In the genomic region with DNA sequence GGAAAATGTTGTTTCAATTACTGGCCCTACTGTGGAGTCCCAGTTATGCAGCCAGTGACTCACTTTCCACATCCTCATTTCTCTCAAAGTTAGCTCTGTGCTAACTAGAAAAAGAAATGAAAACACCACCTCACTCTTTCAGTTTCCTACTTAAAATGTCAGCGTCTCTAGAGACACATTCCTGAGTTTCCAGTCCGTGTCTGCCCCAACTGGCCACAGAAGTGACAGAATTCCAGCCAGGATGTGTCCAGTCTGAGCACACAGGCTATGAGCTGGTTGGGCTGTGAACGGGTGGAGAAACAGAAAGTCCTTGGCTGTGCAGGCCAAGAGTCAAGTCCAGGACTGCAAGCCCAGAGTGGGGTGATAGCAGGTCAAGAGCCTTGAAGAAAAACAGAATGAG, we compare ENCODE assay signal across 10 mouse cellular contexts. TPM values are rescaled to one million over a fixed set of nuclear protein-coding genes. Genes with fewer than 3 reads are reported as not detected.
DNase-seq lines count a peak whose midpoint lies in the region; ATAC-seq and TF ChIP-seq lines count a peak whose summit lies in the region.
"Had no signal": no experiment of that assay in that cellular context is flagged by ENCODE, and none has a peak within 500 bp of the region (broad histone marks: within the 10 kb centered on the region; RNA-seq: fewer than 3 reads in every experiment).

No protein-coding gene starts in this region.

- TF ChIP-seq POLR2A in bone marrow macrophage, adult 2 months (IDR thresholded peaks at IDR 0.05; ENCODE audit: borderline replicate concordance, low read depth, low read length): no peak

- no peaks in the 10 kb centered on the region for H3K9me3 ChIP-seq in limb, embryonic 13.5 days
- no peaks in the 10 kb centered on the region for H3K9me3 ChIP-seq in limb, embryonic 10.5 days (replicated peaks)
- H3K9me3 ChIP-seq in heart, embryonic 14.5 days (ENCODE audit: control insufficient read depth, low read length): no peaks in the 10 kb centered on the region
- H3K9me3 ChIP-seq in forebrain, embryonic 15.5 days: no peaks in the 10 kb centered on the region
- H3K9me3 ChIP-seq in midbrain, embryonic 10.5 days (replicated peaks): no peaks in the 10 kb centered on the region

- no peak overlapping the region for H3K4me2 ChIP-seq in limb, embryonic 13.5 days (replicated peaks)
- no peak overlapping the region for H3K4me2 ChIP-seq in heart, embryonic 14.5 days (ENCODE audit: low read length)
- H3K4me2 ChIP-seq in forebrain, embryonic 15.5 days (replicated peaks): no peak overlapping the region

- no peak overlapping the region for H3K4me3 ChIP-seq in limb, embryonic 13.5 days
- H3K4me3 ChIP-seq in limb, embryonic 10.5 days: no peak overlapping the region
- H3K4me3 ChIP-seq in bone marrow macrophage, adult 2 months (ENCODE audit: insufficient read depth, low read length): peak overlapping the region; percentile 28; the same call in 1 of the 2 replicates
- no peak overlapping the region for H3K4me3 ChIP-seq in heart, embryonic 14.5 days (ENCODE audit: control insufficient read depth in 1 of 2, insufficient read depth in 1 of 2, low read depth in 1 of 2, low read length in 2 of 2)
- H3K4me3 ChIP-seq in forebrain, embryonic 15.5 days: no peak overlapping the region
- no peak overlapping the region for H3K4me3 ChIP-seq in midbrain, embryonic 10.5 days

- H3K9ac ChIP-seq in limb, embryonic 13.5 days: no peak overlapping the region
- H3K9ac ChIP-seq in heart, embryonic 14.5 days (ENCODE audit: low read length): no peak overlapping the region
- no peak overlapping the region for H3K9ac ChIP-seq in forebrain, embryonic 15.5 days (replicated peaks)

- ATAC-seq in limb, embryonic 13.5 days (ENCODE audit: low FRiP score, low read depth): no peak
- no peak for ATAC-seq in heart, embryonic 14.5 days (ENCODE audit: insufficient number of reproducible peaks, insufficient read depth, low FRiP score, low read depth)
- no peak for ATAC-seq in forebrain, embryonic 15.5 days (replicated peaks)
- no peak for ATAC-seq in cerebellum, adult (ENCODE audit: insufficient number of reproducible peaks, low FRiP score, low TSS enrichment)

- 55% methylated on average over 3 of the region's 3 CpGs for WGBS in limb, embryonic 13.5 days
- 67% methylated on average over 3 of the region's 3 CpGs for WGBS in limb, embryonic 10.5 days
- WGBS in heart, embryonic 14.5 days: 6% methylated on average over 3 of the region's 3 CpGs
- 82% methylated on average over 3 of the region's 3 CpGs for whole genome bisulfite sequencing in forebrain, embryonic 15.5 days
- 76% methylated on average over 3 of the region's 3 CpGs for WGBS in midbrain, embryonic 10.5 days

- H3K36me3 ChIP-seq in limb, embryonic 13.5 days: no peaks in the 10 kb centered on the region
- H3K36me3 ChIP-seq in limb, embryonic 10.5 days: no peaks in the 10 kb centered on the region
- no peaks in the 10 kb centered on the region for H3K36me3 ChIP-seq in heart, embryonic 14.5 days (ENCODE audit: control insufficient read depth, insufficient read depth, low read length)
- no peaks in the 10 kb centered on the region for H3K36me3 ChIP-seq in forebrain, embryonic 15.5 days
- no peaks in the 10 kb centered on the region for H3K36me3 ChIP-seq in midbrain, embryonic 10.5 days
- H3K36me3 ChIP-seq: G1E had no signal

- no peaks in the 10 kb centered on the region for H3K4me1 ChIP-seq in limb, embryonic 13.5 days
- peaks cover 2% of the 10 kb centered on the region for H3K4me1 ChIP-seq in limb, embryonic 10.5 days
- peaks cover 36% of the 10 kb centered on the region for H3K4me1 ChIP-seq in bone marrow macrophage, adult 2 months (ENCODE audit: control insufficient read depth, insufficient read depth, low read length)
- H3K4me1 ChIP-seq in heart, embryonic 14.5 days (ENCODE audit: control insufficient read depth in 2 of 2, insufficient read depth in 2 of 2, low read length in 2 of 2): peaks cover 3 to 7% of the 10 kb centered on the region in 2 experiments; a peak in 3 of 4 replicates
- no peaks in the 10 kb centered on the region for H3K4me1 ChIP-seq in forebrain, embryonic 15.5 days
- H3K4me1 ChIP-seq in midbrain, embryonic 10.5 days: no peaks in the 10 kb centered on the region

- no peak for TF ChIP-seq CTCF in bone marrow macrophage, adult 2 months (IDR thresholded peaks at IDR 0.05; ENCODE audit: low read depth, low read length)

- no peaks in the 10 kb centered on the region for H3K27me3 ChIP-seq in limb, embryonic 13.5 days
- no peaks in the 10 kb centered on the region for H3K27me3 ChIP-seq in limb, embryonic 10.5 days (ENCODE audit: low read depth, poor library complexity, severe bottlenecking)
- no peaks in the 10 kb centered on the region for H3K27me3 ChIP-seq in heart, embryonic 14.5 days (ENCODE audit: control insufficient read depth, insufficient read depth, low read length)
- H3K27me3 ChIP-seq in forebrain, embryonic 15.5 days: no peaks in the 10 kb centered on the region
- H3K27me3 ChIP-seq in midbrain, embryonic 10.5 days (ENCODE audit: low read depth, poor library complexity, severe bottlenecking): no peaks in the 10 kb centered on the region; the same call in 1 of the 2 replicates

- H3K27ac ChIP-seq in limb, embryonic 13.5 days: peak overlapping the region; percentile 52; the same call in 1 of the 2 replicates
- no peak overlapping the region for H3K27ac ChIP-seq in limb, embryonic 10.5 days
- peak overlapping the region; percentile 88 for H3K27ac ChIP-seq in bone marrow macrophage, adult 2 months (ENCODE audit: insufficient read depth, low read depth, low read length)
- H3K27ac ChIP-seq in heart, embryonic 14.5 days (replicated peaks in 1 of 2; ENCODE audit: control insufficient read depth in 1 of 2, insufficient read depth in 1 of 2, low read depth in 2 of 2, low read length in 2 of 2): 0 out of 4 replicates have a peak overlapping the region, but pooled peaks have one; percentile 7 to 12
- H3K27ac ChIP-seq in forebrain, embryonic 15.5 days (replicated peaks): no peak overlapping the region
- H3K27ac ChIP-seq in midbrain, embryonic 10.5 days (replicated peaks): no peak overlapping the region

- DNase-seq in limb, embryonic 10.5 days (ENCODE audit: low spot score): no peak
- DNase-seq in lung, postnatal 36 days: peak; percentile 55
- no peak for DNase-seq in midbrain, embryonic 10.5 days (ENCODE audit: low spot score)
- DNase-seq: cerebellum, adult 11-12 months had no signal

RNA-seq across cellular contexts. Expression of a gene that starts 16.1 kb away (rescaled TPM):
- polyA plus RNA-seq in limb, embryonic 13.5 days (2015; fragmentation: Nextera tagmentation; extraction: Ambion mirVana): 16.2 and 16.5 TPM in 2 replicates
- 9.8 and 14.9 TPM in 2 replicates for polyA plus RNA-seq in limb, embryonic 10.5 days (2016; fragmentation: Nextera tagmentation; extraction: Ambion mirVana)
- polyA plus RNA-seq in bone marrow macrophage, adult 2 months (2012; ENCODE audit: insufficient read depth, insufficient read length, missing spikeins): 69.9 and 72.0 TPM in 2 replicates
- 4.3 and 6.4 TPM in 2 replicates for polyA plus RNA-seq in heart, embryonic 14.5 days (2014; fragmentation: Nextera tagmentation; extraction: Ambion mirVana)
- polyA plus RNA-seq in forebrain, embryonic 15.5 days (2015; fragmentation: Nextera tagmentation; extraction: Ambion mirVana): 3.1 and 3.4 TPM in 2 replicates
- 8.8 and 9.9 TPM in 2 replicates for polyA plus RNA-seq in midbrain, embryonic 10.5 days (2016; fragmentation: Nextera tagmentation; extraction: Ambion mirVana)

RNA-seq across cellular contexts. Expression of a gene that starts 16.8 kb away (rescaled TPM):
- polyA plus RNA-seq in limb, embryonic 13.5 days (2015; fragmentation: Nextera tagmentation; extraction: Ambion mirVana): 34.4 and 36.3 TPM in 2 replicates
- 6.3 and 12.8 TPM in 2 replicates for polyA plus RNA-seq in limb, embryonic 10.5 days (2016; fragmentation: Nextera tagmentation; extraction: Ambion mirVana)
- 18.8 and 21.2 TPM in 2 replicates for polyA plus RNA-seq in bone marrow macrophage, adult 2 months (2012; ENCODE audit: insufficient read depth, insufficient read length, missing spikeins)
- 3.8 and 6.2 TPM in 2 replicates for polyA plus RNA-seq in heart, embryonic 14.5 days (2014; fragmentation: Nextera tagmentation; extraction: Ambion mirVana)
- 4.7 and 6.3 TPM in 2 replicates for polyA plus RNA-seq in forebrain, embryonic 15.5 days (2015; fragmentation: Nextera tagmentation; extraction: Ambion mirVana)
- polyA plus RNA-seq in midbrain, embryonic 10.5 days (2016; fragmentation: Nextera tagmentation; extraction: Ambion mirVana): 7.9 and 9.3 TPM in 2 replicates

RNA-seq across cellular contexts. Expression of a gene that starts 37.1 kb away (rescaled TPM):
- 168 and 181 TPM in 2 replicates for polyA plus RNA-seq in limb, embryonic 13.5 days (2015; fragmentation: Nextera tagmentation; extraction: Ambion mirVana)
- 167 and 169 TPM in 2 replicates for polyA plus RNA-seq in limb, embryonic 10.5 days (2016; fragmentation: Nextera tagmentation; extraction: Ambion mirVana)
- polyA plus RNA-seq in bone marrow macrophage, adult 2 months (2012; ENCODE audit: insufficient read depth, insufficient read length, missing spikeins): 354 and 391 TPM in 2 replicates
- 87.8 and 95.5 TPM in 2 replicates for polyA plus RNA-seq in heart, embryonic 14.5 days (2014; fragmentation: Nextera tagmentation; extraction: Ambion mirVana)
- polyA plus RNA-seq in forebrain, embryonic 15.5 days (2015; fragmentation: Nextera tagmentation; extraction: Ambion mirVana): 159 and 161 TPM in 2 replicates
- 162 and 175 TPM in 2 replicates for polyA plus RNA-seq in midbrain, embryonic 10.5 days (2016; fragmentation: Nextera tagmentation; extraction: Ambion mirVana)

RNA-seq across cellular contexts. Expression of a gene that starts 37.9 kb away (rescaled TPM):
- 78.4 and 82.4 TPM in 2 replicates for polyA plus RNA-seq in limb, embryonic 13.5 days (2015; fragmentation: Nextera tagmentation; extraction: Ambion mirVana)
- 76.2 and 82.6 TPM in 2 replicates for polyA plus RNA-seq in limb, embryonic 10.5 days (2016; fragmentation: Nextera tagmentation; extraction: Ambion mirVana)
- 90.8 and 108 TPM in 2 replicates for polyA plus RNA-seq in bone marrow macrophage, adult 2 months (2012; ENCODE audit: insufficient read depth, insufficient read length, missing spikeins)
- 42.8 and 47.6 TPM in 2 replicates for polyA plus RNA-seq in heart, embryonic 14.5 days (2014; fragmentation: Nextera tagmentation; extraction: Ambion mirVana)
- 69.9 and 71.0 TPM in 2 replicates for polyA plus RNA-seq in forebrain, embryonic 15.5 days (2015; fragmentation: Nextera tagmentation; extraction: Ambion mirVana)
- polyA plus RNA-seq in midbrain, embryonic 10.5 days (2016; fragmentation: Nextera tagmentation; extraction: Ambion mirVana): 79.7 and 82.7 TPM in 2 replicates

RNA-seq across cellular contexts. Expression of a gene that starts 40.5 kb away (rescaled TPM):
- 0.64 and 0.87 TPM in 2 replicates for polyA plus RNA-seq in limb, embryonic 13.5 days (2015; fragmentation: Nextera tagmentation; extraction: Ambion mirVana)
- 1.4 and 1.5 TPM in 2 replicates for polyA plus RNA-seq in limb, embryonic 10.5 days (2016; fragmentation: Nextera tagmentation; extraction: Ambion mirVana)
- 0.83 and 1.6 TPM in 2 replicates for polyA plus RNA-seq in bone marrow macrophage, adult 2 months (2012; ENCODE audit: insufficient read depth, insufficient read length, missing spikeins)
- 0.38 and 0.46 TPM in 2 replicates for polyA plus RNA-seq in heart, embryonic 14.5 days (2014; fragmentation: Nextera tagmentation; extraction: Ambion mirVana)
- 0.34 and 0.42 TPM in 2 replicates for polyA plus RNA-seq in forebrain, embryonic 15.5 days (2015; fragmentation: Nextera tagmentation; extraction: Ambion mirVana)
- polyA plus RNA-seq in midbrain, embryonic 10.5 days (2016; fragmentation: Nextera tagmentation; extraction: Ambion mirVana): 1.8 and 2.0 TPM in 2 replicates

Comparison
In these comparisons a context has a peak if more than half of its experiments do, and no peak if none do; other contexts are left out.
1. H3K27ac ChIP-seq: peak in limb, embryonic 13.5 days (single experiment), bone marrow macrophage, adult 2 months (single experiment) and heart, embryonic 14.5 days (2 of 2); none in limb, embryonic 10.5 days (single experiment), forebrain, embryonic 15.5 days (single experiment) and midbrain, embryonic 10.5 days (single experiment).